Mouse (Mus musculus) adrenal gland, adult 2 months (tissue): Measurements from ENCODE around the gene Slc39a11. TPM values are rescaled to one million over a fixed set of nuclear protein-coding genes. Genes with fewer than 3 reads are reported as not detected.

ENCODE experiments used
- DNase-seq: peaks from one replicate; pipeline ENCODE4 v3.0.0; 2021
- polyA plus RNA-seq: library from polyadenylated mRNA; depleted of rRNA; stranded (reverse); fragments of >200 nt; gene quantifications from 2 replicates; pipeline ENCODE4 v1.2.3, GENCODE M21; 2012
- total RNA-seq, 2 experiments: library from RNA; stranded (reverse); gene quantifications; 2 replicates each; pipeline ENCODE4 v1.2.3; 2021

The Slc39a11 gene
- total and polyA plus RNA-seq, 3 experiments = 22.9 to 34.4 (median 31.5) TPM

DNA sequence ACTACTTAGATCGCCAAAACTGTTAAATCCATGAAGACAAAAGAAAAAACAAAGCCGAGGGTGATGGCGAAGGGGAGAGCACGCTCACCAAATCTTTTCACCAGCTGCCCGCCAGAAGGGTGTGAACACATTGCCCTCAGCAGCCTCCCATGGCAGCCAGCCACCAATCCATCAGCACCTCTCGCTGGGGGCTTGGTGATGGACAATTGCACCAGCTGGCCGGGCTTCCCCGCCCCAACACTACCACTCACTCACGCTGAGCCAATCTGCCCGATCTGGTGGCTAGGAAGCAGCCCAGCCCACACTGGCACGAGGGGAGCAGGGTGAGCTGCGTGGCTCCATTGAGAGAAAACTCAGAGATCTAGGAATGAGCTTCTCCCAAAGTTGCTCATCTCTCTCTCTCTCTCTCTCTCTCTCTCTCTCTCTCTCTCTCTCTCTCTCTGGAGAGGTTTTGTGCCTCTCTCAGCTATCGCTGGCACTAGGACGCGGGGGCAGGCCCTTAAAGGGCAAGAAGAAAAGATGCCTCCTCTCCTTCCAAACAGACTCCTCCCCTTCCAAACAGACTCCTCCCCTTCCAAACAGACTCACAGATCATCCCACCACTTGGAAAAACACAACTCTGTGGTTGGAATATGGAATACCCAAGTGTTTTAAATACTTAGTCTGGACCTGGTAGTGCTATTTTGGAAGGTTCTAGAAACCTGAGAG, 110.2 kb downstream of the Slc39a11 start:
- no peak for DNase-seq

DNA sequence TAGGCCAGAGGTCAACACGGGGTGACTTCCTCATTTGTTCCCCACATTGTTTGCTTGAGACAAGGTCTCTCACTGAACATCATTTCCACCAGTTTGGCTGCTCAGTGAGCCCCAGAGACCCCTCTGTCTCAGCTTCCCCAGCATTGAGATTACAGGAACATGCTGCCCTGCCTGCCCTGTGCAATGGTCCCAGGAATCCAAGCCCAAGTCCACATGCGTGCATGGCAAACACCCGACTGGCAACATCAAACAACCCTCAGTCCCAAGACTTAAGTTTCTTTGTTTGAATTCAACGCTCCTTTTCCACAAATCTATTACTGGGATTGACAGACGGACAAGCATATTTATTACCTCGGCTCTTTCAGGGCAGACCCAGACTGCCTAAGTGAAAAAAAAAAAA, 110.8 kb downstream of the Slc39a11 start:
- no peak for DNase-seq

GRCm38 (mm10) chr11:113538406-113538917, 111.4 kb downstream of the Slc39a11 start:
- DNase-seq = peak; percentile 26

DNA sequence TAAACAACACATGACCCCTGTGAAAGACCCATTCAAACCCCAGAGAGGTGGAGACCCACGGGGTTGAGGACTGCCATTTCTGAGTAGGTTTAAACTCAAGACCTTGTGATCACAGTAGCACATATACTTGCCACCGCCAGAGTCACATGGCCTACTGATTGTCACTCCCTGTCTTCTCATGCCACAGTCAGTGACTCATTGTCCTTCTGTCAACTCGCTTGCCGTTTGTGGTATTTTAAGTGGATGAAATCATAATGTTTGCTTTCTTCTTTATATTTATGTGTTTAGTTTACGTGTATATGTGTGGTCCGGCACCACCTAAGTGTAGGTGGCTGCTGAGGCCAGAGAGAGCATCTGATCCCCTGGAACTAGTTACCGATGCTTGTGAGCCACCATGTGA, 112.2 kb downstream of the Slc39a11 start:
- no peak for DNase-seq

- DNase-seq = no peak
Observed at GRCm38 (mm10) chr11:113537199-113537586, 112.7 kb downstream of the Slc39a11 start.

DNA sequence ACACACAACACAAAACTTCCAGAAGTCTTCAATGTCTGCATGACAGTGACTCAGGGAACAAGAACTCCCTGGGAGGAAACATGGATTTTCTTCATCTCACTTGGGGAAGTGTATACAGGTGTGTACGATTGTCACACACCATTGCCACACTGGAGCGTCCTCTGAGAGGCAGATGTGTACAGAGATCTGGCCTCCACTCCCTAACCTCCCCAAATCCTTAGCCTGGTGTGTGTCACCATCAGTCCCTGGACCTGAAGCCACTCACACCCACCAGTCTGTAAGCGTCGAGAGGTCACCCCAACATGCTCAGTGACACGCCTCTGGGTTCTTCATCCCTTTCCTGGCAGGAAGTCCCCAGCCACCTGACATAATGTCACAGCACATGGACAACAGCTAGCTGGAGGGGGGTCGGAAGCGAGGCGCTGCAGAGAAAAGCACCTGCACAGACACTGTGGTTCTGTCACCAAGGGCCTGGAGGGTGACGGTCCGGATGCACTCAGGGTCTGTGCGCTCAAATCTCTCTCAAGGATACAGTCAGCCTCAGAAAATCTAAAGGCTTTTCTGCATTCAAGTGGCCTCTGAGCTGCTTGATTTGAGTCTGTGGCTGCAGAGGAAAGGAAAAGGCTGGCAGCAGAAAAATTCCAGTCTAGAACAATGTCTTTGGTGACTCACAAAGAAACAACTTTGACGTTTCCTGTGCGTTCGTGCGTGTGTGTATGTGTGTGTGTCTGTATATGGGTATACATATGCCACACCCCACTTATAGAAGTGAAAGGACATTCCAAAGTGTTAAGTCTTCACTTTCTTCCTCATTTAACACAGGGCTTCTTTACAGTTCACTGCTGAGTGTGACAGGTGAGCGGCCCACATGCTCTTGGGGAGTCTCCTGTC, 113.3 kb downstream of the Slc39a11 start:
- DNase-seq = no peak

DNA sequence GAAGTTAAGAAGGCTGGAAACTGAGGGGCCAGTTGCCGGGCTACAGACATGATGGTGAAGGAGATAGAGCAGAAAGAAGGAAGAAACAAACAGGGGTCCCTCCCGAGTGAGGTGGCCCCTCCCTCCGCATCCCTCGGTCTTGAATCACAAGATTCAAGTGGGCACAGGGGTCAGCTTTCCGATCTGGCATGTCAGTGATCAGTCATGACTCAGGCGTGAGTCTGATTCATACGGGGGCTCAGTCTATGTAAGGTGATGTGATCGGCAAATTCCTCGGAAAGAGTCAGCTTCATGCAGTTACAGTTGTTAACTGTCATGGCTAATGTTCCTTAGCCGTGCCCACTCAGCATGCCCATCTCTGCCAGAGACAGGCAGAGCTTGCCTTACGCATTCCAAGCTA, 115.5 kb downstream of the Slc39a11 start:
- no peak for DNase-seq

GRCm38 (mm10) chr11:113533931-113534330, 115.9 kb downstream of the Slc39a11 start:
- no peak for DNase-seq

DNA sequence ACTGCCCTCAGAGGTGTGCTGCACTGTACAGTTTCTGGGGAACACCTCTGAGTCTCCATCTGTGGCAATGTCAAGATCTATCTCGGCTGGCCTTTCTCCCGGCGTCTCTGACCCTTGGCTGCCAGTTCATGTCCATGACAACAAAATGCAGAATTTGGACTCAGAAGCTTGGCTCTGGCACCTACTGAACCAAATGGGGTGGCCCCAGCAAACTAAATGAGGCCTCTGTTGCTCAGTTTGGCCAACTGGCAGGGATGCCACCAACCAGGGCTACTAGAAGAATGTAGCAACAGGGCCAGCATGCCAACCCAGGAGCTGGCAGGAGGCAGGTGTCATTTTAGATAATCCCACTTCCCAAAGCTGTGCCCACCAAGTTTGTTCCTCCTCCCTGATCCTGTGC, 121.5 kb downstream of the Slc39a11 start:
- no peak for DNase-seq

GRCm38 (mm10) chr11:113525731-113526130, 124.1 kb downstream of the Slc39a11 start:
- no peak for DNase-seq

DNA sequence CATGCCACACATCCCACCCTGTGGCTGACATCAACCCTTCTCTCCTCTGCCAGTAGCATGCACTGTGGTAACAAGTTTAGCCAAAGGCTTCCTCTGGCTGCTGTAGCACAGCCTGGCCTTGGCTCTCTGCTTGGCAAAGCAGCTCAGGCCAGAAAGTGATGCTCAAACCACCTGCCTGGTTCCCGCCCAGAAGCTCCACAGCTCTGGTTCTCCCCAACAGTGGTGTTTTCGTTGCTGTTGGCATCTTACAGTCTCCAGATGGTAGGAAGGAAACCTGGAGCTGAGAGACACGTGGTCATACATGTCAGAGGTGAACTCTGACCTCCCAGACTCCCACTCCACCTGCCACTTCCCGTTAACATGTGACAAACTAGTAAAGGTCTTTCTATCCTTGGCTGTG, 127.2 kb downstream of the Slc39a11 start:
- DNase-seq = no peak

- DNase-seq = no peak
Observed at GRCm38 (mm10) chr11:113521469-113522190, 128.2 kb downstream of the Slc39a11 start.

- DNase-seq = no peak
Observed at GRCm38 (mm10) chr11:113520851-113521461, 128.9 kb downstream of the Slc39a11 start.

DNA sequence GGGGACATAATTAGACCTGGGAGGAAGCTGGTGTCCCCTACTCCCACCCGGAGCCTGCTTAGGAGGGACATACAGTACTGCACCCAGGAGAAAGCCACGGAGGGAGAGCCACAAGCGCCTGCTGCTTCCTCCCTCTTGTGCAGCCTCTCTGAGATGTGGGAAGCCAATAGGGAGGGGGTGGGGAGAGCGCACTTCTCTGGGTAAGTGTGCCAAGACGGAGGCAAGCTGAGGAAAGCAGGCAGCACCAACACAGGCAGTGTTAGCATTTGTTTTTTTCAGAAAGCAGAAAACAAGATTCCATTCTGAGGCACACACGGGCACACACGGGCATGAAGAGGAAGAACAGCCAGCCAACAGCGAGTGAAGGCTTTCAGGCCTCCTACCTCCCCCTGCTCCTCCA, 129.5 kb downstream of the Slc39a11 start:
- no peak for DNase-seq

GRCm38 (mm10) chr11:113519973-113520372, 129.9 kb downstream of the Slc39a11 start:
- no peak for DNase-seq

GRCm38 (mm10) chr11:113518176-113518575, 131.7 kb downstream of the Slc39a11 start:
- DNase-seq = no peak

DNA sequence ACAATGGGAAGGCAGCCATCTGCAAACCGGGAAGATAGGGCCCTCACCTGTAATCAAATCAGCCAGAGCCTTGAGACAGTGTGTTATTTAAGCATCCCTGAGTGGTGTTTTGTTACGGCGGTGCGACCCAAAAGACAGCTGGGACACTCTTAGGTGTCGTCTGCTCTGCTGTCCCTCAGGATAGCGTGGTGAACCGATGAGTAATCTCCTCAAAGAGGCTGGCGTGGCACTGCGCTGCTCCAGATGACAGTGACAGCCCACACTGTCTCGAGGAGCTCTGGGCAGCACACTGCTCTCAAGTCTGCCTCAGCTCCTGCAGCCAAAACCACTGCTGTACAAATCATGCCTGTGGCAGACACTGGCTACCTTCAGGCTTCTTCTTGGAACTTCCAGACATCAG, 133.7 kb downstream of the Slc39a11 start:
- DNase-seq = no peak

DNA sequence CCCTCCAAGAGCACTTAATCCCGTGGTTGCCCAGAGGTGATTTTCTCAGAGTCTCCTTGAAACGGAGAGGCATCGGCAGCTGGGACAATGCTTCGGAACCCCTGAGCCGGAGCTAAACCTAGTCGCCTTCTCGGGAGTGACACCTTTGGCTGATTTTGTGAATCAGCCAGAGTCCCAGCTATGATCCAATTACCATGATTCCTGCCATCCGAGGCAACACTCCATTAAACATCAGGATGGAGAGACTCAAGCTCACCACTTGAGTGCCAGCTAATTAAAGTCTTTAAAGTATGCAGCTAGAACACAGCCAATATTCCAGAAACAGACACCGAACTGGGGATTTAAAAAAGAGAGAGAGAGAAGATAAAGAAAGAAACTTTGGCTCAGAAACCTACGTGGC, 136.9 kb downstream of the Slc39a11 start:
- DNase-seq = no peak

DNA sequence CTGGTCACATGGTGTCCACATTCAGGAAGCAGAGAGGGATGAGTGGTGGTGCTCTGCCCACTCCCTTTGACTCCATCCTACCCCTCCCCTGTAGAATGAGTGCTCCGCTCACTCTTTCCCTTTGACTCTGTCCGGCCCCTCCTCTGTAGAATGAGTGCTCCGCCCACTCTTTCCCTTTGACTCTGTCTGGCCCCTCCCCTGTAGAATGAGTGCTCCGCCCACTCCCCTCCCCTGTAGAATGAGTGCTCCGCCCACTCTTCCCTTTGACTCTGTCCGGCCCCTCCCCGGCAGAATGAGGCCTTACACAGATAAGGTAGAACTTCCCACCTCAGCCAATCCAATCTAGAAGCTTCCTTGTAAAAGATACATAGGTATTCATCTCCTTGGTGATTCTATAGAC, 137.7 kb downstream of the Slc39a11 start:
- DNase-seq = no peak

DNA sequence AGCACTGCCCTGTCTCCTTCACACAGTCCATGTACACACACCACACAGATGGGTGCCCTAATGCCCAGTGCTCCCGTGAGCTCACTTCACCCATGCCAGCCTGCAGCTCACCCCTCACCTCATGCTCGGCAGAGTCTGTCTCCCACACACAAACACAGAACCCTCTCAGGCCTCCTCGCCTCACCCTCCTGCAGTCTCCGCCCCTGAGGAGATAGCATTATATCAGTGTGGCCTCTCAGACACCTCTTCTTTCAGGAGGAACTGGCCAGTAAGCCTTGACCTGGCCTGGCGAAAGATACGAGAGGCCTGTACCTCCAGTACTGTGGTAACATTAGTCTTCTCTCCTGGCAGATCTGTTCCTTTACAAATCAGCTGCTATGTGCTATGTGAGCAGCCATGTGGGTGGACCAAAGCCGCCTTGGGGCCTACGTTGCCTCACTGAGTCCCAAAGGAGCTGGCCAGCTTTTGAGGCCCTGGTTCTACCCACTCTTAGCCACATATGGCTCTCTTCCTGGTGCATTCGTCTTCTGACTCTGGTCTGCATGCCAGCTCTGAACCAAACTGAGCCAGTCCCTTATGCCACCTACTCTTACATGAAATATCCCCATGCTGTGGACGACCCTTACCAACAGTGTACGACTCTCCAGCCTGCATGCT, 138.8 kb downstream of the Slc39a11 start:
- DNase-seq = no peak

DNA sequence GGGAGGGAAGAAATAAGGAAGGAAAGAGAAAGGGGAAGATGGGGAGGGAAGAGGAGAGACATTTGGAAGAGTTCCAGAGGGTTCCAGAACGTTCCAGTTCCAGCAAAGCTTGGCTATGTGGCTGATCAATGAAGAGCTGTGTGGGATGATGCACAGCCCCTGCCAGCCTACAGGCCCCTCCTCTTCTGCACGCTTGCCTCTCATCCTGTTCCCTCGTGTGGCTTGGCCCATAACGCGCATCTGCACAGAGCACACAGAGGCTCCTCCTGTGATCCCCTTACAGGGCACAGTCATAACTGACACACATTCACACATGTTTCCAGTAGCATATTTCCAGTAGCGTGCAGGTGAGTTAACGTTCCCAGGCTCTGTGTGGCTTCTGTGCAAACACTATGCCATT, 139.6 kb downstream of the Slc39a11 start:
- no peak for DNase-seq
